Mouse (Mus musculus) heart, postnatal 0 days (tissue): ENCODE results near the gene Adh5.

Source experiments
- CTCF ChIP-seq: IDR thresholded peaks from 2 replicates; pipeline ENCODE4 v1.5.1; 2016; ENCODE audit warnings: antibody characterized with exemption, control low read depth, low read depth
- EP300 ChIP-seq: IDR thresholded peaks from 2 replicates; pipeline ENCODE4 v1.6.1; 2016; ENCODE audit warnings: antibody characterized with exemption, low read depth

GRCm38 (mm10) chr3:138442203-138442602 is 690 bp upstream of the Adh5 start:
- TF ChIP-seq EP300 (no peak), CTCF (no peak)
